Mouse (Mus musculus) bone marrow, adult 2 months (tissue): ENCODE measurements around the gene Dstyk.

Source experiments
- CTCF ChIP-seq: fragments of 200-500 bp; IDR thresholded peaks from 2 replicates; pipeline ENCODE4 v1.5.1; 2011; ENCODE audit warnings: low read length, control low read depth; ENCODE audit not compliant: control insufficient read depth, insufficient read depth
- POLR2A ChIP-seq: fragments of 200-500 bp; IDR thresholded peaks from 2 replicates; pipeline ENCODE4 v1.6.1; 2011; ENCODE audit warnings: low read depth, mild to moderate bottlenecking, control low read depth, low read length, borderline replicate concordance; ENCODE audit not compliant: control insufficient read depth

GRCm38 (mm10) chr1:132372354-132372753, 45.0 kb upstream of the Dstyk start:
- no peak for TF ChIP-seq POLR2A
- no peak for TF ChIP-seq CTCF
